Mouse (Mus musculus): Measurements from ENCODE around the gene Psmd8. TPM values are rescaled to one million over a fixed set of nuclear protein-coding genes. Genes with fewer than 3 reads are reported as not detected.

Psmd8 gene
- polyA plus RNA-seq, 1 experiment: 388 TPM

- peaks cover 6% of the 10 kb centered on the region for H3K27me3 ChIP-seq (ENCODE audit: control insufficient read depth, insufficient read depth, insufficient read length)
- H3K79me2 ChIP-seq (ENCODE audit: control insufficient read depth, insufficient read depth): no peaks in the 10 kb centered on the region
- H3K4me3 ChIP-seq (ENCODE audit: insufficient read depth, poor library complexity, severe bottlenecking): no peak overlapping the region
- no peaks in the 10 kb centered on the region for H3K79me3 ChIP-seq (ENCODE audit: low read depth)
- no peak overlapping the region for H3ac ChIP-seq (ENCODE audit: control insufficient read depth, insufficient read length, low read depth)
- no peak for TF ChIP-seq USF1 (IDR thresholded peaks at IDR 0.05; ENCODE audit: low read depth)
- TF ChIP-seq FOSL1 (IDR thresholded peaks at IDR 0.05; ENCODE audit: insufficient read depth, low read length, poor library complexity, severe bottlenecking): no peak
- no peak for TF ChIP-seq CEBPB (IDR thresholded peaks at IDR 0.05; ENCODE audit: low read depth)
- TF ChIP-seq CTCF (IDR thresholded peaks at IDR 0.05; ENCODE audit: control insufficient read depth, insufficient read depth, insufficient read length): no peak
- TF ChIP-seq MYOD1 (IDR thresholded peaks at IDR 0.05; ENCODE audit: control insufficient read depth, insufficient read length, low read depth): no peak
- no peak for TF ChIP-seq MAX (IDR thresholded peaks at IDR 0.05)
- TF ChIP-seq MYOG (IDR thresholded peaks at IDR 0.05; ENCODE audit: control insufficient read depth, extremely low read depth, insufficient read length): no peak
- H3K36me3 ChIP-seq (ENCODE audit: control insufficient read depth, insufficient read depth): no peaks in the 10 kb centered on the region
These were observed 46.3 kb downstream of the Psmd8 start for GRCm38 (mm10) chr7:29134230-29134629.

- no peaks in the 10 kb centered on the region for H3K27me3 ChIP-seq (ENCODE audit: control insufficient read depth, insufficient read depth, insufficient read length)
- H3ac ChIP-seq (ENCODE audit: control insufficient read depth, insufficient read length, low read depth): no peak overlapping the region
- no peaks in the 10 kb centered on the region for H3K79me3 ChIP-seq (ENCODE audit: low read depth)
- no peak overlapping the region for H3K4me3 ChIP-seq (ENCODE audit: insufficient read depth, poor library complexity, severe bottlenecking)
- no peak for TF ChIP-seq USF1 (IDR thresholded peaks at IDR 0.05; ENCODE audit: low read depth)
- no peaks in the 10 kb centered on the region for H3K79me2 ChIP-seq (ENCODE audit: control insufficient read depth, insufficient read depth)
- no peaks in the 10 kb centered on the region for H3K36me3 ChIP-seq (ENCODE audit: control insufficient read depth, insufficient read depth)
These were observed 51.8 kb downstream of the Psmd8 start for GRCm38 (mm10) chr7:29128725-29129124.

- H3ac ChIP-seq (ENCODE audit: control insufficient read depth, insufficient read length, low read depth): no peak overlapping the region
- H3K79me2 ChIP-seq (ENCODE audit: control insufficient read depth, insufficient read depth): no peaks in the 10 kb centered on the region
- no peaks in the 10 kb centered on the region for H3K27me3 ChIP-seq (ENCODE audit: control insufficient read depth, insufficient read depth, insufficient read length)
- H3K4me3 ChIP-seq (ENCODE audit: insufficient read depth, poor library complexity, severe bottlenecking): no peak overlapping the region
- no peaks in the 10 kb centered on the region for H3K79me3 ChIP-seq (ENCODE audit: low read depth)
- no peaks in the 10 kb centered on the region for H3K36me3 ChIP-seq (ENCODE audit: control insufficient read depth, insufficient read depth)
- no peak for TF ChIP-seq CEBPB (IDR thresholded peaks at IDR 0.05; ENCODE audit: low read depth)
- peak; percentile 51 for TF ChIP-seq USF1 (IDR thresholded peaks at IDR 0.05; ENCODE audit: low read depth)
- no peak for TF ChIP-seq MYOG (IDR thresholded peaks at IDR 0.05; ENCODE audit: control insufficient read depth, extremely low read depth, insufficient read length)
- peak; percentile 36 for TF ChIP-seq CTCF (IDR thresholded peaks at IDR 0.05; ENCODE audit: control insufficient read depth, insufficient read depth, insufficient read length)
- no peak for TF ChIP-seq MAX (IDR thresholded peaks at IDR 0.05)
- no peak for TF ChIP-seq MYOD1 (IDR thresholded peaks at IDR 0.05; ENCODE audit: control insufficient read depth, insufficient read length, low read depth)
These were observed 54.2 kb downstream of the Psmd8 start for GRCm38 (mm10) chr7:29126173-29126915.

GRCm38 (mm10) chr7:29124970-29125369 is 55.5 kb downstream of the Psmd8 start, which contains the start of gene Ryr1:
Gene Ryr1, minus strand, starts transcription at chr7:29125179.
- Histone ChIP-seq H3K79me3 (ENCODE audit: low read depth) (no peaks in the 10 kb centered on the region), H3ac (ENCODE audit: control insufficient read depth, insufficient read length, low read depth) (peak within 1 kb of the TSS; percentile 54), H3K4me3 (ENCODE audit: insufficient read depth, poor library complexity, severe bottlenecking) (peak within 1 kb of the TSS; percentile 14), H3K36me3 (ENCODE audit: control insufficient read depth, insufficient read depth) (no peaks in the 10 kb centered on the region), H3K79me2 (ENCODE audit: control insufficient read depth, insufficient read depth) (no peaks in the 10 kb centered on the region), H3K27me3 (ENCODE audit: control insufficient read depth, insufficient read depth, insufficient read length) (no peaks in the 10 kb centered on the region)
- TF ChIP-seq USF1 (IDR thresholded peaks at IDR 0.05; ENCODE audit: low read depth): no peak
- no peak for TF ChIP-seq MYOD1 (IDR thresholded peaks at IDR 0.05; ENCODE audit: control insufficient read depth, insufficient read length, low read depth)
- TF ChIP-seq MAX (IDR thresholded peaks at IDR 0.05): no peak
- no peak for TF ChIP-seq CEBPB (IDR thresholded peaks at IDR 0.05; ENCODE audit: low read depth)
- no peak for TF ChIP-seq CTCF (IDR thresholded peaks at IDR 0.05; ENCODE audit: control insufficient read depth, insufficient read depth, insufficient read length)
- no peak for TF ChIP-seq MYOG (IDR thresholded peaks at IDR 0.05; ENCODE audit: control insufficient read depth, extremely low read depth, insufficient read length)
- TF ChIP-seq FOSL1 (IDR thresholded peaks at IDR 0.05; ENCODE audit: insufficient read depth, low read length, poor library complexity, severe bottlenecking): no peak

Other genes starting within 250 kb of the Psmd8 start
- gene Actn4, start 218.4 kb downstream of the Psmd8 start, polyA plus RNA-seq (2012; fragmentation: generic; extraction: Trizol): 465 TPM
- 429 TPM for gene Eif3k, start 198.8 kb downstream of the Psmd8 start, polyA plus RNA-seq (2012; fragmentation: generic; extraction: Trizol)
- gene Map4k1, start 198.7 kb downstream of the Psmd8 start, polyA plus RNA-seq (2012; fragmentation: generic; extraction: Trizol): 3.6 TPM
- 1.1 TPM for gene Ryr1, start 55.5 kb downstream of the Psmd8 start, polyA plus RNA-seq (2012; fragmentation: generic; extraction: Trizol)
- gene Rasgrp4, start 45.9 kb downstream of the Psmd8 start, polyA plus RNA-seq (2012; fragmentation: generic; extraction: Trizol): 0.01 TPM
- gene Fam98c, start 24.5 kb downstream of the Psmd8 start, polyA plus RNA-seq (2012; fragmentation: generic; extraction: Trizol): 7.7 TPM
- gene Ggn, start 10.5 kb downstream of the Psmd8 start, polyA plus RNA-seq (2012; fragmentation: generic; extraction: Trizol): 0.82 TPM
- 3.1 TPM for gene Spred3, start 10.3 kb downstream of the Psmd8 start, polyA plus RNA-seq (2012; fragmentation: generic; extraction: Trizol)
- gene Catsperg1, start 33.3 kb upstream of the Psmd8 start, polyA plus RNA-seq (2012; fragmentation: generic; extraction: Trizol): not detected
- gene Kcnk6, start 51.8 kb upstream of the Psmd8 start, polyA plus RNA-seq (2012; fragmentation: generic; extraction: Trizol): 0.09 TPM
- 140 TPM for gene Yif1b, start 57.6 kb upstream of the Psmd8 start, polyA plus RNA-seq (2012; fragmentation: generic; extraction: Trizol)
- gene 2200002D01Rik, start 67.8 kb upstream of the Psmd8 start, polyA plus RNA-seq (2012; fragmentation: generic; extraction: Trizol): 72.9 TPM
- gene Spint2, start 101.2 kb upstream of the Psmd8 start, polyA plus RNA-seq (2012; fragmentation: generic; extraction: Trizol): not detected
- gene Ppp1r14a, start 108.6 kb upstream of the Psmd8 start, polyA plus RNA-seq (2012; fragmentation: generic; extraction: Trizol): 0.43 TPM
- 14.3 TPM for gene Dpf1, start 123.2 kb upstream of the Psmd8 start, polyA plus RNA-seq (2012; fragmentation: generic; extraction: Trizol)

All from C2C12 (cell line).